Mouse (Mus musculus) neural tube, embryonic 11.5 days (tissue): ENCODE measurements around the gene Xpa. TPM values are rescaled to one million over a fixed set of nuclear protein-coding genes. Genes with fewer than 3 reads are reported as not detected.
"Not testable (repeated sequence)": the region's sequence is repeated elsewhere in the genome, so short reads cannot be mapped to it uniquely, and the experiment has no call there.

ENCODE experiments used
- ATAC-seq: fragments of 200-750 bp; cut with Nextera tagmentation; 2 replicates; pipeline ENCODE4 v1.8.0; 2017; ENCODE audit warnings: moderate number of reproducible peaks, mild to moderate bottlenecking, moderate TSS enrichment, moderate library complexity; ENCODE audit not compliant: insufficient read depth, low FRiP score, low TSS enrichment
- DNase-seq: peaks from one replicate; pipeline ENCODE4 v3.0.0-alpha.2; 2015; ENCODE audit warnings: low spot score
- H3K27ac ChIP-seq: fragments of 300-500 bp; sonication (generic); 2 replicates; pipeline ENCODE4 v1.5.1; 2014; ENCODE audit warnings: low read depth, mild to moderate bottlenecking, low read length
- H3K27me3 ChIP-seq: fragments of 300-500 bp; sonication (generic); 2 replicates; pipeline ENCODE4 v1.6.1; 2014; ENCODE audit warnings: mild to moderate bottlenecking, low read length, mixed read lengths; ENCODE audit not compliant: control insufficient read depth, insufficient read depth
- H3K36me3 ChIP-seq: fragments of 300-500 bp; sonication (generic); 2 replicates; pipeline ENCODE4 v1.6.1; 2014; ENCODE audit warnings: mild to moderate bottlenecking, low read length, moderate library complexity, mixed read lengths; ENCODE audit not compliant: control insufficient read depth, insufficient read depth
- H3K4me1 ChIP-seq: fragments of 300-500 bp; sonication (generic); 2 replicates; pipeline ENCODE4 v1.6.1; 2014; ENCODE audit warnings: low read length, mixed read lengths; ENCODE audit not compliant: control insufficient read depth, insufficient read depth
- H3K4me2 ChIP-seq: fragments of 300-500 bp; sonication (generic); 2 replicates; pipeline ENCODE4 v1.6.1; 2014; ENCODE audit warnings: low read depth, mild to moderate bottlenecking, moderate library complexity
- H3K4me3 ChIP-seq: fragments of 300-500 bp; sonication (generic); 2 replicates; pipeline ENCODE4 v1.5.1; 2014; ENCODE audit warnings: low read depth, low read length
- H3K9ac ChIP-seq: fragments of 300-500 bp; sonication (generic); 2 replicates; pipeline ENCODE4 v1.6.1; 2014; ENCODE audit warnings: mild to moderate bottlenecking, low read length
- H3K9me3 ChIP-seq: fragments of 300-500 bp; sonication (generic); 2 replicates; pipeline ENCODE4 v1.6.1; 2016; ENCODE audit warnings: low read length; ENCODE audit not compliant: control insufficient read depth
- WGBS: fragments of 180-500 bp; shearing (Covaris S2); extraction: QIAGEN DNeasy Blood & Tissue Kit; methylation state at CpG from one replicate; pipeline ENCODE4 v1.1.7; 2014; 5-methylcytosine and 5-hydroxymethylcytosine counted together
- polyA plus RNA-seq: library from polyadenylated mRNA; unstranded; fragments of >200 nt; fragmentation: Nextera tagmentation; extraction: Ambion mirVana; gene quantifications from 2 replicates; pipeline ENCODE4 v1.2.1, GENCODE M21; 2014

The Xpa gene
- polyA plus RNA-seq, 1 experiment from 2014 or later, result 28.4 TPM

- Histone ChIP-seq H3K4me3 (peak overlapping the region; percentile 89), H3K27me3 (no peaks in the 10 kb centered on the region), H3K9me3 (no peaks in the 10 kb centered on the region), H3K4me1 (peaks cover 3% of the 10 kb centered on the region; the same call in 1 of the 2 replicates), H3K36me3 (no peaks in the 10 kb centered on the region), H3K9ac (peak overlapping the region; percentile 90), H3K27ac (no peak overlapping the region), H3K4me2 (peak overlapping the region; percentile 62)
- 53% methylated on average over 6 of the region's 6 CpGs for WGBS
- ATAC-seq, result peak; percentile 13; the same call in 1 of the 2 replicates
- DNase-seq, result no peak
Observed at GRCm38 (mm10) chr4:46196513-46196912, 402 bp upstream of the Xpa start.

DNA sequence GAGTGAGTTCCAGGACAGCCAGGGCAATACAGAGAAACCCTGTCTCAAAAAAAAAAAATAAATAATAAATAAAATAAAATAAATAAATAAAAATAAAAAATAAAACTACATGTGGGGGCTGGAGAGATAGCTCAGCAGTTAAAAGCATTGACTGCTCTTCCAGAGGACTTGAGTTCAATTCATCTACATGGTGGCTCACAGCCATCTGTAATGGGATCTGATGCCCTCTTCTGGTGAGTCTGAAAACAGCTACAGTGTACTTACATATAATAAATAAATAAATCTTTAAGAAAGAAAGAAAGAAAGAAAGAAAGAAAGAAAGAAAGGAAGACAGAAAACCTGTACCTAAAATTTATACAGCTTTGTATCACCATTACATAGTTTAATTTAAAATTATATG, 4.1 kb downstream of the Xpa start:
- not testable (repeated sequence) for H3K4me1 ChIP-seq, H3K36me3 ChIP-seq, ATAC-seq, H3K4me2 ChIP-seq, H3K4me3 ChIP-seq, DNase-seq, H3K27ac ChIP-seq, H3K27me3 ChIP-seq, H3K9ac ChIP-seq, H3K9me3 ChIP-seq

- no peak for DNase-seq
- ATAC-seq, result no peak
- WGBS, result 82% methylated on average over 3 of the region's 3 CpGs
Observed at GRCm38 (mm10) chr4:46186466-46186865, 9.6 kb downstream of the Xpa start.

DNA sequence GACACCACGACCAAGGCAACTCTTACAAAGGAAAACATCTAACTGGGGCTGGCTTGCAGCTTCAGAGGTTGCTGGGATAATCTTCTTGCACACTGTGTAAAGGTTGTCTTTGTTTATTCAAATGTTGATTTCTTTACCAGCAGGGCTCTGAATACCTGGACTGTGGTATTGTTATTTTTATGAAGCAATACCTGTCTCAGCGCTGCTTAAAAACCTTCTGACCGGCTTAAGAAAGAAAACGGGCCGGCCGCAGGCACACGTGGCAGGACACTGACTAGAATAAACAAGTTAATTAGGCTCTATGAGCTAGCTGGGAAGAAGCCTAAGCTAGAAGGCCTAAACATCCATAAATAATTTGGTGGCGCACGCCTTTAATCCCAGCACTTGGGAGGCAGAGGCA, 10.2 kb downstream of the Xpa start:
- Histone ChIP-seq H3K27ac (no peak overlapping the region), H3K4me1 (no peaks in the 10 kb centered on the region), H3K4me2 (no peak overlapping the region), H3K9me3 (no peaks in the 10 kb centered on the region), H3K4me3 (no peak overlapping the region), H3K36me3 (peaks cover 4% of the 10 kb centered on the region; the same call in 1 of the 2 replicates), H3K9ac (no peak overlapping the region), H3K27me3 (no peaks in the 10 kb centered on the region)
- no peak for DNase-seq
- WGBS, result 82% methylated on average over 9 of the region's 9 CpGs
- ATAC-seq, result no peak

More at GRCm38 (mm10) chr4:46186466-46186865, 9.6 kb downstream of the Xpa start:
- peaks cover 4% of the 10 kb centered on the region; the same call in 1 of the 2 replicates for H3K36me3 ChIP-seq
- no peak overlapping the region for H3K27ac ChIP-seq
- H3K9ac ChIP-seq, result no peak overlapping the region
- no peaks in the 10 kb centered on the region for H3K9me3 ChIP-seq
- H3K27me3 ChIP-seq, result no peaks in the 10 kb centered on the region
- no peak overlapping the region for H3K4me3 ChIP-seq
- H3K4me1 ChIP-seq, result no peaks in the 10 kb centered on the region
- no peak overlapping the region for H3K4me2 ChIP-seq

DNA sequence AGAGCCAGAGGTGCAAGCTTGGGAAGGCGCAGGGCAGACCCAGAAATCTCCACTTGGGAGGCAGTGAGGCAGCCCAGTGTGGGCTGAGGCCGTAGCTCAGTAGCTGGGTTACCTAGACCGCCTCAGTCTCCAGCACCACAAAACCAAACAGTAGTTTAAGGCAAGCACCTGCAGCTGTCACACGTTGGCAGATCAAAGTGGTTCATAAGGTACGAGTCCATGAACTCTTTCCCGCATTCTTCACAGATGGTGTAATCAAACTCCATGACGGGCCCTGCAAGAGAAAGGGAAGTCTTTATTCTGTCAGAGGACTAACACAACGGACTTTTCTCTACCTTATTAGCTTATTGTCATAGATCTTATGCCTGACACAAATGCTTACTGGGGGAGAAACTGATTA, 10.7 kb downstream of the Xpa start:
- ATAC-seq (no peak), DNase-seq (no peak)
- no peaks in the 10 kb centered on the region for H3K27me3 ChIP-seq
- no peaks in the 10 kb centered on the region for H3K4me1 ChIP-seq
- H3K27ac ChIP-seq, result no peak overlapping the region
- H3K36me3 ChIP-seq, result peaks cover 4% of the 10 kb centered on the region; the same call in 1 of the 2 replicates
- H3K4me2 ChIP-seq, result no peak overlapping the region
- WGBS, result 80% methylated on average over 8 of the region's 8 CpGs
- H3K9me3 ChIP-seq, result no peaks in the 10 kb centered on the region
- H3K4me3 ChIP-seq, result no peak overlapping the region
- H3K9ac ChIP-seq, result no peak overlapping the region

- Histone ChIP-seq H3K9me3 (no peaks in the 10 kb centered on the region), H3K4me1 (no peaks in the 10 kb centered on the region), H3K27ac (no peak overlapping the region), H3K4me3 (no peak overlapping the region), H3K4me2 (no peak overlapping the region), H3K36me3 (peaks cover 8% of the 10 kb centered on the region), H3K9ac (no peak overlapping the region), H3K27me3 (no peaks in the 10 kb centered on the region)
- 81% methylated on average over 7 of the region's 7 CpGs for WGBS
- ATAC-seq (no peak), DNase-seq (no peak)
Observed at GRCm38 (mm10) chr4:46182181-46182580, 13.9 kb downstream of the Xpa start.

DNA sequence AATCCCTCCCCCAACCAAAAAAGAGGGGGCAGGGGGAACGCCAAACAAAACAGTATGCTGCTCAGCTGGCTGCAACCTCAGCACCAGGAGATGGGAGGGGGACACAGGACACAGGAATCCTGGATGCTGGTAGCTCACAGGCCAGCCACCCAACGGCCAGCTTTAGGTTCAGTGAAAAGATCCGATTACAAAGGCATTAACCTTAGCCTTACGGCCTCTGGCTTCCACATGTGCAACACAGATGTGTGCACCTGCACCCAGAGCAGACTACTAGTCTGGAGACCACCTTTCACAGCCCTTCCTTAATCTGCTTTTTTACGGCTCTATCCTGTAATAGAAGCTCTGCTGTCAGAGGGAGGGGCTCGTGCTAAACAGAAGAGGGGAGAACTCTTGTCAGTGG, 14.9 kb downstream of the Xpa start:
- no peak for DNase-seq

DNA sequence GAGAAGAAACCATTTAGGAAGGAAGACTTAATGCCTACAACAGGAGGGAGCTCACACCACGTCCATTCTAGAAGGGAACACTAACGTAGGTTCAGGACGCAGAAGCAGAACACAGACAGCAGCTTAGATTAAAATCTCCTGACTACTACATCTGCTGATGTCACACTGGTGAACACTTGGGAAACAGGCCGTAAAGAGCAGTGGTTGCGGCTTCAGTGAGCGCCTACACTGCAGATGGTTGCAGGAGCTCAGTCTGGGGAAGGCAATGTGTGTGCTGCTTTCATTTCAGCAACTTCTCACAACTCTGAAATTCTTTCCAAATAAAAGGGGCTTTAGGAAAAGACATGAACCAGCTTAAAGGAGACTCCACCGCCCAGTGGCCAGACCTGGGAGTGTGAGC, 18.6 kb downstream of the Xpa start:
- H3K4me2 ChIP-seq, result no peak overlapping the region
- ATAC-seq (no peak), DNase-seq (no peak)
- H3K27ac ChIP-seq, result no peak overlapping the region
- H3K4me3 ChIP-seq, result no peak overlapping the region
- 88% methylated on average over 7 of the region's 7 CpGs for WGBS
- no peaks in the 10 kb centered on the region for H3K27me3 ChIP-seq
- no peak overlapping the region for H3K9ac ChIP-seq
- H3K4me1 ChIP-seq, result no peaks in the 10 kb centered on the region
- peaks cover 21% of the 10 kb centered on the region for H3K36me3 ChIP-seq
- H3K9me3 ChIP-seq, result no peaks in the 10 kb centered on the region

More for the DNA sequence above, 14.9 kb downstream of the Xpa start:
- no peaks in the 10 kb centered on the region for H3K27me3 ChIP-seq
- 43% methylated on average over 6 of the region's 6 CpGs for WGBS
- H3K4me2 ChIP-seq, result no peak overlapping the region
- H3K4me3 ChIP-seq, result no peak overlapping the region
- H3K9me3 ChIP-seq, result no peaks in the 10 kb centered on the region
- peaks cover 8% of the 10 kb centered on the region for H3K36me3 ChIP-seq
- no peak overlapping the region for H3K9ac ChIP-seq
- H3K4me1 ChIP-seq, result no peaks in the 10 kb centered on the region
- H3K27ac ChIP-seq, result no peak overlapping the region
- no peak for ATAC-seq

DNA sequence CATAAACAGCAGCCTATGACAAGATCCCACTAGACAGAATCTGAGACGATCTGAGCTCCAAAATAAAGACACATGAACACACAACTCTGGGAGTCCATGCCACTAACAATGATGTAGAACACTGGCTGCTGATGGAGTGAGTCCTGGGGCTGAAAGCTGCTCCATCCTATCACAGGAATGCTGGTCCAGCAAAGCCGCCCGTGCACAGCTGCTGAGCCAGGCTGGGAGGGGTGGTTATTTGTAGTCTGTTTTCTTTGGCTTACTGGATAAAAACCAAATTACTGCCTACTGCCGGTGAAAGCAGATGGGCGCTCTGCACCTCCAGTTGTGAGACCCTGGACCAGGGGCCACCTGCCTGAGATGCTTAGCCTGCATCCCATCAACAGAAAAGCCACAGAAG, 19.1 kb downstream of the Xpa start:
- H3K4me1 ChIP-seq, result no peaks in the 10 kb centered on the region
- no peaks in the 10 kb centered on the region for H3K27me3 ChIP-seq
- H3K27ac ChIP-seq, result no peak overlapping the region
- no peaks in the 10 kb centered on the region for H3K9me3 ChIP-seq
- H3K36me3 ChIP-seq, result peaks cover 21% of the 10 kb centered on the region
- DNase-seq (no peak), ATAC-seq (no peak)
- WGBS, result 86% methylated on average over 5 of the region's 5 CpGs
- no peak overlapping the region for H3K9ac ChIP-seq
- H3K4me3 ChIP-seq, result no peak overlapping the region
- H3K4me2 ChIP-seq, result no peak overlapping the region
